Mouse (Mus musculus): ENCODE measurements around the gene Pde8a. TPM values are rescaled to one million over a fixed set of nuclear protein-coding genes. Genes with fewer than 3 reads are reported as not detected.
A peak's percentile ranks its signal among the peaks of the same experiment; 100 is the strongest.

Gene Pde8a
- polyA plus RNA-seq, 1 experiment from 2014 or later, result 2.7 TPM

- 0 out of 2 replicates have a peak, but pooled peaks have one; percentile 35 for ATAC-seq (replicated peaks; ENCODE audit: insufficient number of reproducible peaks, low FRiP score, low TSS enrichment)
- H3K9ac ChIP-seq (ENCODE audit: low read depth, low read length), result no peak overlapping the region
- no peaks in the 10 kb centered on the region for H3K4me1 ChIP-seq (ENCODE audit: control insufficient read depth, insufficient read depth, low read length)
- H3K9me3 ChIP-seq (replicated peaks; ENCODE audit: control insufficient read depth, low read length), result no peaks in the 10 kb centered on the region
- no peak overlapping the region for H3K27ac ChIP-seq (ENCODE audit: low read depth, low read length)
- no peaks in the 10 kb centered on the region for H3K36me3 ChIP-seq (ENCODE audit: control insufficient read depth, insufficient read depth, low read length)
- peak overlapping the region; percentile 17; the same call in 1 of the 2 replicates for H3K4me3 ChIP-seq (ENCODE audit: low read depth, low read length)
- peak overlapping the region; percentile 61 for H3K4me2 ChIP-seq
- no peaks in the 10 kb centered on the region for H3K27me3 ChIP-seq (ENCODE audit: control insufficient read depth, insufficient read depth, low read length)
- 6% methylated on average over 13 of the region's 13 CpGs for WGBS (ENCODE audit: insufficient replicate concordance)
These were observed 159.0 kb downstream of the Pde8a start for GRCm38 (mm10) chr7:81372337-81372920.

- Histone ChIP-seq H3K9me3 (replicated peaks; ENCODE audit: control insufficient read depth, low read length) (no peaks in the 10 kb centered on the region), H3K27ac (ENCODE audit: low read depth, low read length) (no peak overlapping the region), H3K4me3 (ENCODE audit: low read depth, low read length) (no peak overlapping the region), H3K36me3 (ENCODE audit: control insufficient read depth, insufficient read depth, low read length) (no peaks in the 10 kb centered on the region), H3K4me2 (no peak overlapping the region), H3K4me1 (ENCODE audit: control insufficient read depth, insufficient read depth, low read length) (no peaks in the 10 kb centered on the region), H3K27me3 (ENCODE audit: control insufficient read depth, insufficient read depth, low read length) (no peaks in the 10 kb centered on the region), H3K9ac (ENCODE audit: low read depth, low read length) (no peak overlapping the region)
- WGBS (ENCODE audit: insufficient replicate concordance), result 57% methylated on average over 1 of the region's 1 CpGs
- ATAC-seq (replicated peaks; ENCODE audit: insufficient number of reproducible peaks, low FRiP score, low TSS enrichment), result no peak
These were observed 166.0 kb downstream of the Pde8a start for GRCm38 (mm10) chr7:81379363-81379762.

Other genes starting within 250 kb of the Pde8a start
- gene Zfp592, start 219.9 kb upstream of the Pde8a start, polyA plus RNA-seq (2014; fragmentation: Nextera tagmentation; extraction: Ambion mirVana), result 12.4 and 13.4 TPM in 2 replicates
- 22.8 and 24.2 TPM in 2 replicates for gene Alpk3, start 156.0 kb upstream of the Pde8a start, polyA plus RNA-seq (2014; fragmentation: Nextera tagmentation; extraction: Ambion mirVana)
- gene Slc28a1, start 98.8 kb upstream of the Pde8a start, polyA plus RNA-seq (2014; fragmentation: Nextera tagmentation; extraction: Ambion mirVana), result 0.07 and 0.14 TPM in 2 replicates
- gene Rps17, start 131.7 kb downstream of the Pde8a start, polyA plus RNA-seq (2014; fragmentation: Nextera tagmentation; extraction: Ambion mirVana), result 1,053 and 1,144 TPM in 2 replicates
- 2.9 and 3.3 TPM in 2 replicates for gene Cpeb1, start 241.9 kb downstream of the Pde8a start, polyA plus RNA-seq (2014; fragmentation: Nextera tagmentation; extraction: Ambion mirVana)